Mouse (Mus musculus): ENCODE results near the gene Wnt5b. TPM values are rescaled to one million over a fixed set of nuclear protein-coding genes. Genes with fewer than 3 reads are reported as not detected.

The Wnt5b gene
- polyA plus RNA-seq, 1 experiment from 2014 or later = 5.5 TPM

DNA sequence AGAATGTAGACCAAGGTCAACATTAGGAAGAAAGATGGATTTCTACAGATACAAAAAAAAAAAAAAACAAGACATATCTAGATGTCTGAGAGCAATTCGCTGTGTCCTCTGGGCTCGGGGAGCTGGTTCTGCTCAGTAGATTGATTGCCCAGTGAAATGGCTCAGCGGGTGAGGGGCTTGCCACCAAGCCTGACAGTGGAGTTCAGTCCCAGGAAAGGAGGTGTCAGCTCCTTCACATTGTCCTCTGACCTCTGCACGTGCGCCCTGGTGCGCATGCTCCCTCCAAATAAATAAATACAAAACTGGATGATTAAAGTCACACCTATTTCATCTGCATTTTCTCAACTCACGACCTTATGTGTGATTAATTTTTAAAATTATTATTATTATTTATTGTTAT, 124.7 kb downstream of the Wnt5b start:
- 46% methylated on average over 7 of the region's 7 CpGs for WGBS
- Histone ChIP-seq H3K9ac (ENCODE audit: low read length) (no peak overlapping the region), H3K27me3 (ENCODE audit: control insufficient read depth, insufficient read depth, low read depth, low read length) (no peaks in the 10 kb centered on the region), H3K4me1 (replicated peaks; ENCODE audit: control insufficient read depth, insufficient read depth, low read length) (peaks cover 2% of the 10 kb centered on the region; the same call in 1 of the 2 replicates), H3K27ac (ENCODE audit: low read length) (peak overlapping the region; percentile 88), H3K4me3 (ENCODE audit: low read length) (no peak overlapping the region), H3K36me3 (ENCODE audit: control insufficient read depth, insufficient read depth, low read length) (no peaks in the 10 kb centered on the region), H3K4me2 (ENCODE audit: low read depth, low read length) (no peak overlapping the region), H3K9me3 (ENCODE audit: control insufficient read depth, low read length) (no peaks in the 10 kb centered on the region)
- ATAC-seq (ENCODE audit: low read depth) = no peak

- no peaks in the 10 kb centered on the region for H3K27me3 ChIP-seq (ENCODE audit: control insufficient read depth, insufficient read depth, low read depth, low read length)
- peaks cover 2% of the 10 kb centered on the region; the same call in 1 of the 2 replicates for H3K4me1 ChIP-seq (replicated peaks; ENCODE audit: control insufficient read depth, insufficient read depth, low read length)
- H3K4me2 ChIP-seq (ENCODE audit: low read depth, low read length) = no peak overlapping the region
- H3K9me3 ChIP-seq (ENCODE audit: control insufficient read depth, low read length) = no peaks in the 10 kb centered on the region
- no peak overlapping the region for H3K9ac ChIP-seq (ENCODE audit: low read length)
- no peaks in the 10 kb centered on the region for H3K36me3 ChIP-seq (ENCODE audit: control insufficient read depth, insufficient read depth, low read length)
- H3K27ac ChIP-seq (ENCODE audit: low read length) = peak overlapping the region; percentile 88
- 41% methylated on average over 7 of the region's 7 CpGs for WGBS
- no peak overlapping the region for H3K4me3 ChIP-seq (ENCODE audit: low read length)
- ATAC-seq (ENCODE audit: low read depth) = peak; percentile 73
Measured at GRCm38 (mm10) chr6:119418392-119419251, 125.5 kb downstream of the Wnt5b start.

- WGBS = 70% methylated on average over 7 of the region's 7 CpGs
- H3K9me3 ChIP-seq (ENCODE audit: control insufficient read depth, low read length) = no peaks in the 10 kb centered on the region
- H3K4me2 ChIP-seq (ENCODE audit: low read depth, low read length) = no peak overlapping the region
- H3K4me1 ChIP-seq (replicated peaks; ENCODE audit: control insufficient read depth, insufficient read depth, low read length) = peaks cover 2% of the 10 kb centered on the region; the same call in 1 of the 2 replicates
- ATAC-seq (ENCODE audit: low read depth) = no peak
- H3K27ac ChIP-seq (ENCODE audit: low read length) = peak overlapping the region; percentile 88; the same call in 1 of the 2 replicates
- H3K36me3 ChIP-seq (ENCODE audit: control insufficient read depth, insufficient read depth, low read length) = no peaks in the 10 kb centered on the region
- no peaks in the 10 kb centered on the region for H3K27me3 ChIP-seq (ENCODE audit: control insufficient read depth, insufficient read depth, low read depth, low read length)
- no peak overlapping the region for H3K4me3 ChIP-seq (ENCODE audit: low read length)
- H3K9ac ChIP-seq (ENCODE audit: low read length) = no peak overlapping the region
Measured at GRCm38 (mm10) chr6:119417821-119418220, 126.3 kb downstream of the Wnt5b start.

- H3K4me3 ChIP-seq (ENCODE audit: low read length) = peak within 1 kb of the TSS; percentile 20; the same call in 1 of the 2 replicates
- WGBS = 5% methylated on average over 12 of the region's 12 CpGs
- ATAC-seq (ENCODE audit: low read depth) = peak; percentile 77
Measured at GRCm38 (mm10) chr6:119417354-119417753, 126.8 kb downstream of the Wnt5b start, which contains the start of gene Adipor2. Adipor2 (minus strand) TSS chr6:119417704.

DNA sequence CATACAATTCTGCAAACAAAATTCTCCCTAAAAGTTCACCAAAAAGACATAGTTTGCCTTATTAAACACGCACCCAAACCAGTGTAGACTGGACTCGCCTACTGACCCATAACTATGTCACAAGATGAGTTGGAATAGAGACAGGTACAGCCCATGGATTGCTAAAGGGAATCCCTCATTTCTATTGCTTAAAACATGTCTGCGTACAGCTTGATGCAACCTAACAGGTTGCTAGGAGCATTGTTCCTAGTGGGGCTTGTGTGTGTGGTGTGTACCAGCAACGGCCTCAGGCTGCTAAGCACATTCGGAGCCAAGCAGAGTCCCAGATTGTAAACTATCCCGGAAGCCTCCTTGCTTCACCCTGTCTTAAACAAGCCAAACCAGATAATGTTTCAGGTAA, 127.5 kb downstream of the Wnt5b start:
- Histone ChIP-seq H3K4me1 (replicated peaks; ENCODE audit: control insufficient read depth, insufficient read depth, low read length) (peaks cover 2% of the 10 kb centered on the region; the same call in 1 of the 2 replicates), H3K36me3 (ENCODE audit: control insufficient read depth, insufficient read depth, low read length) (no peaks in the 10 kb centered on the region), H3K4me2 (ENCODE audit: low read depth, low read length) (no peak overlapping the region), H3K9me3 (ENCODE audit: control insufficient read depth, low read length) (no peaks in the 10 kb centered on the region), H3K27me3 (ENCODE audit: control insufficient read depth, insufficient read depth, low read depth, low read length) (no peaks in the 10 kb centered on the region), H3K4me3 (ENCODE audit: low read length) (no peak overlapping the region), H3K27ac (ENCODE audit: low read length) (no peak overlapping the region), H3K9ac (ENCODE audit: low read length) (0 out of 2 replicates have a peak overlapping the region, but pooled peaks have one; percentile 26)
- 60% methylated on average over 6 of the region's 6 CpGs for WGBS
- ATAC-seq (ENCODE audit: low read depth) = no peak

More at GRCm38 (mm10) chr6:119417354-119417753, 126.8 kb downstream of the Wnt5b start, which contains the start of gene Adipor2:
- Histone ChIP-seq H3K36me3 (ENCODE audit: control insufficient read depth, insufficient read depth, low read length) (no peaks in the 10 kb centered on the region), H3K4me2 (ENCODE audit: low read depth, low read length) (peak within 1 kb of the TSS; percentile 40), H3K27me3 (ENCODE audit: control insufficient read depth, insufficient read depth, low read depth, low read length) (no peaks in the 10 kb centered on the region), H3K27ac (ENCODE audit: low read length) (peak within 1 kb of the TSS; percentile 88), H3K4me1 (replicated peaks; ENCODE audit: control insufficient read depth, insufficient read depth, low read length) (peaks cover 2% of the 10 kb centered on the region; the same call in 1 of the 2 replicates), H3K9ac (ENCODE audit: low read length) (peak within 1 kb of the TSS; percentile 31; the same call in 1 of the 2 replicates), H3K9me3 (ENCODE audit: control insufficient read depth, low read length) (no peaks in the 10 kb centered on the region)

- ATAC-seq (ENCODE audit: low read depth) = no peak
- Histone ChIP-seq H3K36me3 (ENCODE audit: control insufficient read depth, insufficient read depth, low read length) (no peaks in the 10 kb centered on the region), H3K4me2 (ENCODE audit: low read depth, low read length) (no peak overlapping the region), H3K27ac (ENCODE audit: low read length) (no peak overlapping the region), H3K9ac (ENCODE audit: low read length) (no peak overlapping the region), H3K27me3 (ENCODE audit: control insufficient read depth, insufficient read depth, low read depth, low read length) (no peaks in the 10 kb centered on the region), H3K4me1 (replicated peaks; ENCODE audit: control insufficient read depth, insufficient read depth, low read length) (peaks cover 2% of the 10 kb centered on the region; the same call in 1 of the 2 replicates), H3K9me3 (ENCODE audit: control insufficient read depth, low read length) (no peaks in the 10 kb centered on the region), H3K4me3 (ENCODE audit: low read length) (no peak overlapping the region)
- 75% methylated on average over 15 of the region's 15 CpGs for WGBS
Measured at GRCm38 (mm10) chr6:119414262-119415043, 129.7 kb downstream of the Wnt5b start.

DNA sequence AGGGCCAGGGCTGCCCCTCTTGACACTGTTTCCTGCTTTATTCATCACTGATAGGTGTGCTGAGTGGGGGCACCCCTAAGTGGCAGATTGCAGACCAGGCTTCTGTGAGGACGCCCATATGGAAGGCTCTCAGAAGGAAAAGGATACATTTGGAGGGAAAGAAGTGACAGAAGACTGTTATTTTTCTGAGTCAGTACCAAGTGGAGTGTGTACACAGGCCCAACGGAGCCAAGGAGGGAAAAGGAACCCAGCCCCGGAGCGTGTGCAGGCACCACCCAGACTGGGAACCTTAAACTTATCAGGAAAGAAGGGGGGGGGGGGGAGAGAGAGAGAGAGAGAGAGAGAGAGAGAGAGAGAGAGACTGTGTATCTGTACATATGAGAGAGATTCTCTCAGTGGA, 131.6 kb downstream of the Wnt5b start:
- WGBS = 74% methylated on average over 4 of the region's 4 CpGs
- H3K27me3 ChIP-seq (ENCODE audit: control insufficient read depth, insufficient read depth, low read depth, low read length) = no peaks in the 10 kb centered on the region
- no peaks in the 10 kb centered on the region for H3K36me3 ChIP-seq (ENCODE audit: control insufficient read depth, insufficient read depth, low read length)

DNA sequence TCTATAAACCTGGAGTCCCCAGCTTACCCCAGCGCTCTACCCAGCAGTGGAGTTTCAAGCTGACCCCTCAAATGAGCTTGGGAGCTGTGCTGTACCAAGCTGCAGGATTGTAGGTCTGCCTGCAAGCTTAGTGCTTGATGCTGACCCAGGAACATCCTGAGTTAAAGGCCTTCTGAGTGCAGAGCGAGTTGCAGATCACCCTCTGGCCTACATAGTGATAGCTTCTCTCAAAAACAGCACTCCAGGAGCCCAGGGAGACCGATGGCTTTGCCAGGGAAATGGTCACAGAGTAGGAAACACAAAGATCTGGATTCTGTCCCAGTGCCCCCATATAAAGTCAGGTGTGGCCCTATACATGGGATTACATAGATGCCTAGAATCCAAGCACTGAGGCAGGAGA, 132.6 kb downstream of the Wnt5b start:
- Histone ChIP-seq H3K4me1 (replicated peaks; ENCODE audit: control insufficient read depth, insufficient read depth, low read length) (no peaks in the 10 kb centered on the region), H3K4me3 (ENCODE audit: low read length) (no peak overlapping the region), H3K36me3 (ENCODE audit: control insufficient read depth, insufficient read depth, low read length) (no peaks in the 10 kb centered on the region), H3K27ac (ENCODE audit: low read length) (no peak overlapping the region), H3K4me2 (ENCODE audit: low read depth, low read length) (no peak overlapping the region), H3K9me3 (ENCODE audit: control insufficient read depth, low read length) (no peaks in the 10 kb centered on the region), H3K9ac (ENCODE audit: low read length) (no peak overlapping the region), H3K27me3 (ENCODE audit: control insufficient read depth, insufficient read depth, low read depth, low read length) (no peaks in the 10 kb centered on the region)
- ATAC-seq (ENCODE audit: low read depth) = no peak
- 83% methylated on average over 3 of the region's 3 CpGs for WGBS

More for the DNA sequence above, 131.6 kb downstream of the Wnt5b start:
- Histone ChIP-seq H3K4me1 (replicated peaks; ENCODE audit: control insufficient read depth, insufficient read depth, low read length) (no peaks in the 10 kb centered on the region; the same call in 1 of the 2 replicates), H3K27ac (ENCODE audit: low read length) (no peak overlapping the region), H3K9me3 (ENCODE audit: control insufficient read depth, low read length) (no peaks in the 10 kb centered on the region), H3K9ac (ENCODE audit: low read length) (no peak overlapping the region), H3K4me3 (ENCODE audit: low read length) (no peak overlapping the region), H3K4me2 (ENCODE audit: low read depth, low read length) (no peak overlapping the region)
- ATAC-seq (ENCODE audit: low read depth) = no peak

DNA sequence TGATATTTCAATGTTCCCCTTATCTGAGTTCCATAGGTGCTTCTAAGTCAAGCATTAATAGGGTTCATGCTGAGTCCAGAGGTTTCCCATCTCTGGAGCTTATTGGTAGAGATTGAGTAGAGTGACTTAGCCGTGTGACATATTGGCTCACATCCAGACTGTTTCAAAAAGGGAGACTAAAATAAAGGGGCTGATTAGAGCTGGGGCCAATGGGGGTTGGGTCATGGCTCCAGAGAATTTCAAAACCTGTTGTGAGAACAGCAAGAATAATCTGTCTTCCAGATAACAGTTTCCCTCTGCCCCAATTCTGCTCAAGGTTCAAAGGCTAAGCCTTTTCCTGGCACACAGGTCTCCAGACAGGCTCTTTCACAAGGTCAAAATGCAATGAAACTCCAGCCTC, 134.4 kb downstream of the Wnt5b start:
- 21% methylated on average over 1 of the region's 1 CpGs for WGBS
- H3K4me2 ChIP-seq (ENCODE audit: low read depth, low read length) = no peak overlapping the region
- H3K27me3 ChIP-seq (ENCODE audit: control insufficient read depth, insufficient read depth, low read depth, low read length) = no peaks in the 10 kb centered on the region
- ATAC-seq (ENCODE audit: low read depth) = no peak
- H3K4me3 ChIP-seq (ENCODE audit: low read length) = no peak overlapping the region
- no peaks in the 10 kb centered on the region for H3K9me3 ChIP-seq (ENCODE audit: control insufficient read depth, low read length)
- H3K4me1 ChIP-seq (replicated peaks; ENCODE audit: control insufficient read depth, insufficient read depth, low read length) = no peaks in the 10 kb centered on the region
- H3K36me3 ChIP-seq (ENCODE audit: control insufficient read depth, insufficient read depth, low read length) = no peaks in the 10 kb centered on the region
- H3K27ac ChIP-seq (ENCODE audit: low read length) = no peak overlapping the region
- H3K9ac ChIP-seq (ENCODE audit: low read length) = no peak overlapping the region

All from lung, embryonic 16.5 days (tissue).